Mouse (Mus musculus): ENCODE data around the gene Slc50a1. TPM values are rescaled to one million over a fixed set of nuclear protein-coding genes. Genes with fewer than 3 reads are reported as not detected.

Slc50a1 gene
- total and polyA plus RNA-seq, 2 experiments from 2014 or later = 33.7 to 50.7 TPM

DNA sequence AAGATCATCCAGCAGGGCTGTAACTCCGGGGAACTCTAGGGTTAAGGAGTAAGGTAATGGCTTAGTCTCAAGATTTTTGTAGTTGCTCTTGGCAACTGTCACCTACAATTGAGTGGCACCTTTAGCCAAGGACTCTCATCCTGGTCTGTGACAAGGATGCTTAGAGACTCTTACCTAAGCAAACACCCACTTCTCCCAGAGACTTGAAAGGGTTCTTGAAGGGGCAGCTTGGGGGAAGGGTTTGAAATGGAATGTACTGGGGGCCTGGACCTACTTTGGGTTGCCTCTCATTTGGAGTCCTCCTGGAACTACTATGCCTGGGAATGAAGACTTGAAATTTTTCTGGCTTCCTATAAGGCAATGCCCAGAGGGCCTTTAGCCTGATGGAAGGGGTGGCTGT, 52.1 kb downstream of the Slc50a1 start:
- no peaks in the 10 kb centered on the region for H3K36me3 ChIP-seq (replicated peaks; ENCODE audit: control insufficient read depth, insufficient read depth, low read length)
- no peak overlapping the region for H3K4me3 ChIP-seq (ENCODE audit: low read depth, low read length)
- H3K27ac ChIP-seq (ENCODE audit: low read depth) = no peak overlapping the region
- H3K27me3 ChIP-seq (ENCODE audit: control insufficient read depth, insufficient read depth, low read length) = no peaks in the 10 kb centered on the region
- TF ChIP-seq EP300 (IDR thresholded peaks at IDR 0.05; ENCODE audit: low read depth) (no peak), CTCF (IDR thresholded peaks at IDR 0.05; ENCODE audit: low read depth) (no peak)
- ATAC-seq (ENCODE audit: insufficient read depth, low read depth) = no peak
- H3K9me3 ChIP-seq (replicated peaks; ENCODE audit: control insufficient read depth, low read length) = no peaks in the 10 kb centered on the region
- no peak overlapping the region for H3K4me2 ChIP-seq (ENCODE audit: low read depth, low read length)
- no peak for DNase-seq (ENCODE audit: low spot score)
- H3K4me1 ChIP-seq (ENCODE audit: control insufficient read depth, insufficient read depth) = peaks cover 5% of the 10 kb centered on the region
- no peak overlapping the region for H3K9ac ChIP-seq (replicated peaks; ENCODE audit: low read depth, low read length)
- WGBS = 79% methylated on average over 1 of the region's 1 CpGs

MicroRNAs encoded within 50 kb of the gene (microRNA counts, 519-probe panel; counts per million panel counts)
- microRNA mmu-miR-92b = not detected

Small RNA genes within 50 kb of the gene (microRNA-seq; reads per million reads assigned to microRNA genes)
- gene Mir92b = 12.0 reads per million, percentile 32 among the genes with 10 or more reads in this experiment

Other genes starting within 250 kb of the Slc50a1 start
- gene Rusc1, start 177.3 kb downstream of the Slc50a1 start, total RNA-seq (2014; rRNA removed; ENCODE audit: low replicate concordance) = 8.7 and 9.8 TPM in 2 replicates
- 8.5 and 8.6 TPM in 2 replicates for gene Rusc1, start 177.3 kb downstream of the Slc50a1 start, polyA plus RNA-seq (2015; fragmentation: Nextera tagmentation; extraction: Ambion mirVana)
- gene Gm43738, start 169.5 kb downstream of the Slc50a1 start, total RNA-seq (2014; rRNA removed; ENCODE audit: low replicate concordance) = not detected in 2 replicates
- not detected in 2 replicates for gene Gm43738, start 169.5 kb downstream of the Slc50a1 start, polyA plus RNA-seq (2015; fragmentation: Nextera tagmentation; extraction: Ambion mirVana)
- 111 and 131 TPM in 2 replicates for gene Fdps, start 168.6 kb downstream of the Slc50a1 start, total RNA-seq (2014; rRNA removed; ENCODE audit: low replicate concordance)
- gene Fdps, start 168.6 kb downstream of the Slc50a1 start, polyA plus RNA-seq (2015; fragmentation: Nextera tagmentation; extraction: Ambion mirVana) = 72.8 and 81.1 TPM in 2 replicates
- gene Pklr, start 134.4 kb downstream of the Slc50a1 start, total RNA-seq (2014; rRNA removed; ENCODE audit: low replicate concordance) = not detected in 2 replicates
- 0.04 TPM in 1 of 2 replicates, not detected in the other for gene Pklr, start 134.4 kb downstream of the Slc50a1 start, polyA plus RNA-seq (2015; fragmentation: Nextera tagmentation; extraction: Ambion mirVana)
- 1.1 TPM in 1 of 2 replicates, not detected in the other for gene Hcn3, start 110.4 kb downstream of the Slc50a1 start, total RNA-seq (2014; rRNA removed; ENCODE audit: low replicate concordance)
- gene Hcn3, start 110.4 kb downstream of the Slc50a1 start, polyA plus RNA-seq (2015; fragmentation: Nextera tagmentation; extraction: Ambion mirVana) = 0.15 and 0.32 TPM in 2 replicates
- gene Clk2, start 105.8 kb downstream of the Slc50a1 start, total RNA-seq (2014; rRNA removed; ENCODE audit: low replicate concordance) = 22.7 and 24.7 TPM in 2 replicates
- 8.2 and 8.5 TPM in 2 replicates for gene Clk2, start 105.8 kb downstream of the Slc50a1 start, polyA plus RNA-seq (2015; fragmentation: Nextera tagmentation; extraction: Ambion mirVana)
- gene Scamp3, start 93.1 kb downstream of the Slc50a1 start, total RNA-seq (2014; rRNA removed; ENCODE audit: low replicate concordance) = 54.4 and 60.7 TPM in 2 replicates
- gene Scamp3, start 93.1 kb downstream of the Slc50a1 start, polyA plus RNA-seq (2015; fragmentation: Nextera tagmentation; extraction: Ambion mirVana) = 65.9 and 70.3 TPM in 2 replicates
- gene Fam189b, start 87.4 kb downstream of the Slc50a1 start, total RNA-seq (2014; rRNA removed; ENCODE audit: low replicate concordance) = 2.1 and 2.2 TPM in 2 replicates
- 5.6 and 5.7 TPM in 2 replicates for gene Fam189b, start 87.4 kb downstream of the Slc50a1 start, polyA plus RNA-seq (2015; fragmentation: Nextera tagmentation; extraction: Ambion mirVana)
- 36.2 and 36.4 TPM in 2 replicates for gene Gba, start 67.6 kb downstream of the Slc50a1 start, total RNA-seq (2014; rRNA removed; ENCODE audit: low replicate concordance)
- gene Gba, start 67.6 kb downstream of the Slc50a1 start, polyA plus RNA-seq (2015; fragmentation: Nextera tagmentation; extraction: Ambion mirVana) = 20.1 and 20.8 TPM in 2 replicates
- gene Thbs3, start 55.4 kb downstream of the Slc50a1 start, total RNA-seq (2014; rRNA removed; ENCODE audit: low replicate concordance) = 21.4 and 26.4 TPM in 2 replicates
- 16.4 and 17.4 TPM in 2 replicates for gene Thbs3, start 55.4 kb downstream of the Slc50a1 start, polyA plus RNA-seq (2015; fragmentation: Nextera tagmentation; extraction: Ambion mirVana)
- gene Mtx1, start 43.5 kb downstream of the Slc50a1 start, total RNA-seq (2014; rRNA removed; ENCODE audit: low replicate concordance) = 101 and 247 TPM in 2 replicates
- 96.7 and 99.3 TPM in 2 replicates for gene Mtx1, start 43.5 kb downstream of the Slc50a1 start, polyA plus RNA-seq (2015; fragmentation: Nextera tagmentation; extraction: Ambion mirVana)
- 9.3 TPM in 1 of 2 replicates, not detected in the other for gene Muc1, start 41.5 kb downstream of the Slc50a1 start, total RNA-seq (2014; rRNA removed; ENCODE audit: low replicate concordance)
- 0.20 and 0.69 TPM in 2 replicates for gene Muc1, start 41.5 kb downstream of the Slc50a1 start, polyA plus RNA-seq (2015; fragmentation: Nextera tagmentation; extraction: Ambion mirVana)
- gene Krtcap2, start 24.6 kb downstream of the Slc50a1 start, total RNA-seq (2014; rRNA removed; ENCODE audit: low replicate concordance) = 41.8 and 76.1 TPM in 2 replicates
- 192 and 216 TPM in 2 replicates for gene Krtcap2, start 24.6 kb downstream of the Slc50a1 start, polyA plus RNA-seq (2015; fragmentation: Nextera tagmentation; extraction: Ambion mirVana)
- gene Trim46, start 24.3 kb downstream of the Slc50a1 start, total RNA-seq (2014; rRNA removed; ENCODE audit: low replicate concordance) = 0.08 and 0.62 TPM in 2 replicates
- gene Trim46, start 24.3 kb downstream of the Slc50a1 start, polyA plus RNA-seq (2015; fragmentation: Nextera tagmentation; extraction: Ambion mirVana) = 0.44 and 0.45 TPM in 2 replicates
- 271 and 450 TPM in 2 replicates for gene Dpm3, start 11.2 kb downstream of the Slc50a1 start, total RNA-seq (2014; rRNA removed; ENCODE audit: low replicate concordance)
- 80.3 and 85.9 TPM in 2 replicates for gene Dpm3, start 11.2 kb downstream of the Slc50a1 start, polyA plus RNA-seq (2015; fragmentation: Nextera tagmentation; extraction: Ambion mirVana)
- gene Efna1, start 10.6 kb upstream of the Slc50a1 start, total RNA-seq (2014; rRNA removed; ENCODE audit: low replicate concordance) = 43.1 and 46.2 TPM in 2 replicates
- 37.2 and 38.4 TPM in 2 replicates for gene Efna1, start 10.6 kb upstream of the Slc50a1 start, polyA plus RNA-seq (2015; fragmentation: Nextera tagmentation; extraction: Ambion mirVana)
- gene Efna3, start 52.4 kb upstream of the Slc50a1 start, total RNA-seq (2014; rRNA removed; ENCODE audit: low replicate concordance) = not detected in 2 replicates
- 0.12 and 0.44 TPM in 2 replicates for gene Efna3, start 52.4 kb upstream of the Slc50a1 start, polyA plus RNA-seq (2015; fragmentation: Nextera tagmentation; extraction: Ambion mirVana)
- 2.7 and 7.2 TPM in 2 replicates for gene Efna4, start 67.5 kb upstream of the Slc50a1 start, total RNA-seq (2014; rRNA removed; ENCODE audit: low replicate concordance)
- 2.6 and 3.5 TPM in 2 replicates for gene Efna4, start 67.5 kb upstream of the Slc50a1 start, polyA plus RNA-seq (2015; fragmentation: Nextera tagmentation; extraction: Ambion mirVana)
- 99.0 and 115 TPM in 2 replicates for gene Adam15, start 79.4 kb upstream of the Slc50a1 start, total RNA-seq (2014; rRNA removed; ENCODE audit: low replicate concordance)
- 72.3 and 82.2 TPM in 2 replicates for gene Adam15, start 79.4 kb upstream of the Slc50a1 start, polyA plus RNA-seq (2015; fragmentation: Nextera tagmentation; extraction: Ambion mirVana)
- 0.39 TPM in 1 of 2 replicates, not detected in the other for gene Dcst2, start 91.4 kb upstream of the Slc50a1 start, total RNA-seq (2014; rRNA removed; ENCODE audit: low replicate concordance)
- 0.07 TPM in 1 of 2 replicates, not detected in the other for gene Dcst2, start 91.4 kb upstream of the Slc50a1 start, polyA plus RNA-seq (2015; fragmentation: Nextera tagmentation; extraction: Ambion mirVana)
- 0.50 TPM in 1 of 2 replicates, not detected in the other for gene Dcst1, start 94.7 kb upstream of the Slc50a1 start, total RNA-seq (2014; rRNA removed; ENCODE audit: low replicate concordance)
- gene Dcst1, start 94.7 kb upstream of the Slc50a1 start, polyA plus RNA-seq (2015; fragmentation: Nextera tagmentation; extraction: Ambion mirVana) = 0.10 and 0.29 TPM in 2 replicates
- gene Zbtb7b, start 124.2 kb upstream of the Slc50a1 start, total RNA-seq (2014; rRNA removed; ENCODE audit: low replicate concordance) = 13.8 and 18.4 TPM in 2 replicates
- 2.4 and 2.6 TPM in 2 replicates for gene Zbtb7b, start 124.2 kb upstream of the Slc50a1 start, polyA plus RNA-seq (2015; fragmentation: Nextera tagmentation; extraction: Ambion mirVana)
- not detected in 2 replicates for gene Lenep, start 132.2 kb upstream of the Slc50a1 start, total RNA-seq (2014; rRNA removed; ENCODE audit: low replicate concordance)
- not detected in 2 replicates for gene Lenep, start 132.2 kb upstream of the Slc50a1 start, polyA plus RNA-seq (2015; fragmentation: Nextera tagmentation; extraction: Ambion mirVana)
- 50.9 and 79.3 TPM in 2 replicates for gene Flad1, start 141.3 kb upstream of the Slc50a1 start, total RNA-seq (2014; rRNA removed; ENCODE audit: low replicate concordance)
- 46.6 and 50.8 TPM in 2 replicates for gene Flad1, start 141.3 kb upstream of the Slc50a1 start, polyA plus RNA-seq (2015; fragmentation: Nextera tagmentation; extraction: Ambion mirVana)
- 83.7 and 100 TPM in 2 replicates for gene Cks1b, start 147.8 kb upstream of the Slc50a1 start, total RNA-seq (2014; rRNA removed; ENCODE audit: low replicate concordance)
- 127 and 129 TPM in 2 replicates for gene Cks1b, start 147.8 kb upstream of the Slc50a1 start, polyA plus RNA-seq (2015; fragmentation: Nextera tagmentation; extraction: Ambion mirVana)
- gene Shc1, start 147.9 kb upstream of the Slc50a1 start, total RNA-seq (2014; rRNA removed; ENCODE audit: low replicate concordance) = 82.1 and 125 TPM in 2 replicates
- gene Shc1, start 147.9 kb upstream of the Slc50a1 start, polyA plus RNA-seq (2015; fragmentation: Nextera tagmentation; extraction: Ambion mirVana) = 35.0 and 35.8 TPM in 2 replicates
- gene Pygo2, start 159.6 kb upstream of the Slc50a1 start, total RNA-seq (2014; rRNA removed; ENCODE audit: low replicate concordance) = 24.1 and 49.8 TPM in 2 replicates
- 9.6 and 10.4 TPM in 2 replicates for gene Pygo2, start 159.6 kb upstream of the Slc50a1 start, polyA plus RNA-seq (2015; fragmentation: Nextera tagmentation; extraction: Ambion mirVana)
- gene Pbxip1, start 166.1 kb upstream of the Slc50a1 start, total RNA-seq (2014; rRNA removed; ENCODE audit: low replicate concordance) = 73.2 and 81.0 TPM in 2 replicates
- gene Pbxip1, start 166.1 kb upstream of the Slc50a1 start, polyA plus RNA-seq (2015; fragmentation: Nextera tagmentation; extraction: Ambion mirVana) = 75.7 and 84.4 TPM in 2 replicates
- gene Pmvk, start 184.0 kb upstream of the Slc50a1 start, total RNA-seq (2014; rRNA removed; ENCODE audit: low replicate concordance) = 26.2 and 38.0 TPM in 2 replicates
- gene Pmvk, start 184.0 kb upstream of the Slc50a1 start, polyA plus RNA-seq (2015; fragmentation: Nextera tagmentation; extraction: Ambion mirVana) = 50.7 and 52.9 TPM in 2 replicates
- 4.7 and 4.9 TPM in 2 replicates for gene Kcnn3, start 249.6 kb upstream of the Slc50a1 start, total RNA-seq (2014; rRNA removed; ENCODE audit: low replicate concordance)
- 1.5 TPM in 2 replicates for gene Kcnn3, start 249.6 kb upstream of the Slc50a1 start, polyA plus RNA-seq (2015; fragmentation: Nextera tagmentation; extraction: Ambion mirVana)

All from heart, postnatal 0 days (tissue).